Mouse (Mus musculus): ENCODE measurements at regions not wholly inside any gene's neighbourhood (a gene's known extent, or its start where the extent isn't known, plus 50 kb on each side); places are given as distances from the start of the nearest gene placed in this dataset.
A peak's percentile ranks its signal among the peaks of the same experiment; 100 is the strongest.

DNA sequence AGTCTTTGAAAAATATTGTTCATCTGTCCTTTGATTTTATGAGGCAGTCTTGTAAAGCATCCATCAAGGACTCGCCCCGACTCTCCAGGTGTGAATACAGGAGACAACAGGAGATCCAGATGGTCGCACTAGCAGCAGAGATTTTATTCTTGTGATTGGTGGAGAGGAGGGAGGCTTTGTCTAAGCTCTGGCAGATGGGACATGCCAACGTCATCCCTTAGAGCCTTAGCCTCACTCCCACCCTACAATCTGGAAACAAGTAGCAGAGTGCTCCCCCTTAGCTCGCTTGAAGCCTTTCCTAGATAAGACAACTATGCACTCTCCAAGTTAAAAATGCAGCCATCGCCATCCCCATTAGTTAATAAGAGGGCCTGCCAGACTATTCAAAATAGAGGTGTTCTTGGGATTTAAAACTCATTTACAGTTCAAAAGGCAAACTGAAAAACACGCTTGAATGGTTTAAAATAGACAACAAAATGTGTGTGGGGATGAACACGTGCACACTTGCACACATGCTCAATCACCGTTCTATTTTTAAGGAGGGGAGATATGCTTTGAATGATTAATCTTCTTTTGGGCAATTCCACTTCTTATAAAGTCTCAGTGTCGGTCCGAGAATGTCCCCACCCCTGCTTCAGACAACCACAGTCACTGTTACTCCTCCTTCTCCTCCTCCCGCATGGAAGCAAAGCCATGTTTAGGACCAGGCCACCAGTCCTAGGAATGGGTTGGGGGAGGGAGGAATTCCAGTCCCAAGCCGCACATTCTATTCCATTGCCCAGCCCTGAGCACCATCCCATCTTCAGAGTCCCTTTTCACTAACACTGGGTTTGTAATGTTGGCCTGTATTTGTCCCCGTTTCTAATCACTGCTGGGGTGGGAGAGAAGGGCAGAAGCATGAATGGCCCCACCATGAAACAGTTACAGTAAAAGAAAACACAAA lies 61.5 kb upstream of the Egln3 start:
- DNase-seq = no peak

DNA sequence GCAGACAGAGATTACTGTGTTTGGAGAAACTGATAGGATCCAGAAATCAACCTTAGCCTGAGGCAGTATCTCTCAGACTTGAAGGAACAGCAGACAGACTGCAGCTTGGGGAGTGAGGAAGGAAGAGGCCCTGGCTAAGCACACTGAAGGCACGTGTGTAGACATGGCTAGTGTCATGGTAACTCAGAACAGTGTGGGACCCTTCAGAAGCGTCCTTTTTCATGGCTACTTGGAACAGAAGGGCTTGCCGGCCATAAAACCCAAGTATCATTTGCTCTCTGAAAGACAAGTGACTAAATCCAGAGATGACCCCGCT lies 60.7 kb upstream of the Egln3 start:
- DNase-seq = no peak

DNA sequence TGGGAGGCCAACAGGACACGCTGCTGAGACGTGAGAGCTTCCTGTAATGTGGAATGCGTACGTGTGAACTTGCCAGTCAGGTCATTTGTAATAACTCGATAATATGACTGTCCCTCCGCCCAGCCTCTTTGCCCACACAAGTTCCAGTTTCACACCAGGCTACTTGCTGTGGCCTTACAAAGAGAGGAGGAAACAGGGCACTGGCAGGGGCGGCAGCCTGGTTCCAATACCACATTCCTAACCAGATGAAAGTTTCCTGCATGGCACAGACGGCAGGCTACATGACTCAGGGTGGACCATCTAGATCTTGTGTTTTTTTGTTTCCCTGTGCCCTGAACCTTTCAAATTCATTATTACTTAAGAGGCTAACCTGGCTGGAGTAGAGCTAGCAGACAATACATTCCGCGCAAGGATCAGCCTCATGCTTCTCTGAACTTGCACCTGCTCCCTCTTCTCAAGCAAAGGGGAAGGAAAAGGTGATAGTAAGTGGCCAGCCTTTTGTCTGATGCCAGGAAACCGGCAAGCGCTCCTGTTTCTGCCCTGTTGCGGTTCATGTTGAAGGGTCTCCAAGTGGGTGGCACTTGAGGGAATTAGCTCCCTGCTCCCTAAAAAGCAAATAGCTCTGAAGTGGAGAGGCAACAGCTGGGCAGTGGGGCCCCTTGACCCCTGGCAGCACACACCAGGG lies 60.2 kb upstream of the Egln3 start:
- DNase-seq = no peak

DNA sequence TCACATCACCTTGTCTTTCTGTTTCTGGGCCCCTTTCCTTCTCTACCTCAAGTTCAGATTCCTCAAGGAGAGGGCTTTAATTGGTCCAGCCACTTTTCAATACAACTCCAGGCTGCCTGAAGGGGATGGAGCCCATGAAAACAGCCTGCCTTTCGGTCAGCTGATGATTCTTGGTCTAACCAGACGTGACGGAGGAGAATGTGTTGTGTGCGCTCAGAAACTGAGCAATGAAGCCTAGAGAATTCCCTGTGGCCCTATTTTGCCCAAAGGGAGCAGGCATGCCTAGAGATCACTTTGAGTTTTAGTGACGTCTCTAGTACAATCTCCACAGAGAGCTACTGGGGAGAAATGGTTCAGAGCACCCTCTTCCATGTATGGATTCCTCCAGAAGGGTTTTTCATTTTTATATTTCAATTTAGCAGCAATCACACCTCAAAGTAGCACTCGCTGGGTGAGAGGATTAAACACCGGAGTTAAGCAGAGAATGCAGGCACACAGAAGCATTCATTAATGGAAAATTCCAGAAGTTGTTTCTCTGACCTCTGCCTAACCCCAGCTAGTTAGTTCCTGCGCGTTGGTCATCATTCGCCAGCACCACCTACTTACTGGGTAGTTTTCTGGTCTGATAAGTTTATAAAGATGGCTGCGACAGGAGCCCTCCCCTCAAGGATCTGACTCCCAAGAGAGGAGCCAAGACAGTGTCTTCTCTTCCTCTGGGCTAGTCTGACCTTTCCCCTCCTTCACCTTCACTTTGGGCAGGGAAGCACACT lies 58.8 kb upstream of the Egln3 start:
- DNase-seq = no peak

DNA sequence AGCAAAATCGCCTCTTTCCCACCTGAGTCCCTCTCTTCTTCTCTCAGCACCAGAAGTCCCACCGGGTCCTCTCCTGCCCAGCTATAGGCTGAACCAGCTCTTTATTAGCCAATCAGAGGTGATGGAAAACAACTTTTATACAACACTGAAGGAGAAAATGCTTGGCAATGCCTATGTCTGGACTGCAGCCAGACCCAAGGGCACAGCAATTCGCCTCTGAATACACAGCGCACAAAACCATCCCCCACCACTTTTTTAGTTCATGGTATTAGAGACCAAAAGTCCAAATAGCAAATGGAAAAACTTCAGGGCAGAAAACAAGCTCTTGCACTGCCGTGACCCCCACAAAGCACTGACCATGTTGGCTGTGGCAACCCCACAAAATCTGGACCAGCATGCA lies 57.8 kb upstream of the Egln3 start:
- no peak for DNase-seq

DNA sequence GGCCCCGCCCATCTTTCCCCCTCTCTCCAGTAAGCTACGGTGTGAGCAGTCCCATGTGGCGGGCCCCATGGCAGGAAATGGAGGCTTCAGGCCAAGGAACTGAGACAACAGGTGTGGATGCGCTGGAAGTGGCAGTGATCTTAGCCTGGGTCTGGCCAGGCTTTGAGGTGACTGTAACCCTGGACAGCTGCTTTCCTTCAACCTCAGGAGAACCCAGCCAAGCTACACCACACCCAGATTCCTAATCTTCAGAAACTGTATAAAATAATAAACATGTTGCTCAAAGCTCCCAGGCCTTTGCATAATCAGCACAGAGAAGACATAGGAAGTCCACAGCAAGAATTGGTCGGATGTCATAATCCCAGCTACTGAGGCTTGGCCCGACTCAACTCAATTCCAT lies 56.8 kb upstream of the Egln3 start:
- no peak for DNase-seq

DNA sequence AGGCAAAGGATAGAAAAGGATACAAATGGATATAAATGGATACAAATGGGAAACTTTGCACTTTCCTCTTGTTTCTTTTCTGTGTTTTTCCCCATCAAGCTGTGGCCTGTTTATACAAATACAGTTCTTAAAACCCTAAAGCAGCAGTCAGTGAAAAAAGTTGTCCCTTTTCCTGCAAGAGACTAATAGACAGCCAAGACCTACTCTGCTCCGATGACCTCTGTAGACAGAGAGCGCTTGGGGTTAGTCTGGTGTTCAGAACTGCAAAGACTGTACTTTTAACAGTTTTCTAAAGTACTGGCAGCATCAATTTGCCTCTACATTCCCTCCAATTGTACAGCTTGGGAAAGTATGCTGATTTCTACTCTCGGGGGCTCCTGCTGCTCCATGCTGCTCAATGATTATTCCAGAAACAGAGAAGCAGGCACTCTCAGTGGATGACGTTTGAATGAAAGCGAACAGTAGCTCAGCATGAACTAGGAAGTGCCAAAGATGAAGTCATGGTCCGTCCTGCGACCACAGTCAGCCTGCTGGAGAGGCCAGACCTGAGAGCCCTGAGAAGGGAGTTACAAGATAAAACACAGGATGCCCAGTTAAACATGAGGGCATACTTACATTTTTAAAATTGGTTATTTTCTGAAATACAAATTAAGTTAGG lies 54.2 kb upstream of the Egln3 start:
- peak; percentile 15 for DNase-seq

DNA sequence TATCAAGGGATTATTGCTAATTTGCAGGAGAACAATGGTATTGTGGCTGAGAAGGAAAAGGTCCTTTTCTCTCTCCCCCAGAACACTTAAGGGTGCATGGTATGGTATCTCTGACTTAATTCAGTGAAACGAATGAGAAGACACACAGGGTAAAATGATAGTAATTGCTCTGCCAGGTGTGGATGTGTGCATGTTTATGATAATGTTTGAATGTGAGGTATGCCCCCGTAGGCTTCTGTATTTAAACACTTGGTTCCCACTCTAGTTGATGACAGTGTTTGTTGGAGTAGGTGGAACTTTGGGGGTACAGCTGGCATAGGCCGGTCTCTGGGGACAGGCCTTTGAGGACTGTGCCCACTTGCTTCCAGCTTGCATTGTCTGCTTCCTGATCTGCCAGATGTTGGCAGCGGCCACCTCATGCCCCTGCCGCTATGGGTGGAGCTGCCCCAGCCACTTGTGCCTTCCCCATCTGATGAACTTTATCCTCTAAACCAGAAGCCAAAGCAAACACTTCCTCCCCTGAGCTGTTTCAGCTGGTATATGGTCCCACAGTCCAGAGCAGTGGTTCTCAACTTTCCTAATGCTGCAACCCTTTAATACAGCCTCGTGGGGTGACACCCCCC lies 53.0 kb upstream of the Egln3 start:
- DNase-seq = no peak
